Mouse (Mus musculus) heart, adult 11 months (tissue): ENCODE measurements around the gene Tenm4.

Experiments
- DNase-seq: peaks from one replicate; pipeline ENCODE4 v3.0.0; 2022

Gene Tenm4

DNA sequence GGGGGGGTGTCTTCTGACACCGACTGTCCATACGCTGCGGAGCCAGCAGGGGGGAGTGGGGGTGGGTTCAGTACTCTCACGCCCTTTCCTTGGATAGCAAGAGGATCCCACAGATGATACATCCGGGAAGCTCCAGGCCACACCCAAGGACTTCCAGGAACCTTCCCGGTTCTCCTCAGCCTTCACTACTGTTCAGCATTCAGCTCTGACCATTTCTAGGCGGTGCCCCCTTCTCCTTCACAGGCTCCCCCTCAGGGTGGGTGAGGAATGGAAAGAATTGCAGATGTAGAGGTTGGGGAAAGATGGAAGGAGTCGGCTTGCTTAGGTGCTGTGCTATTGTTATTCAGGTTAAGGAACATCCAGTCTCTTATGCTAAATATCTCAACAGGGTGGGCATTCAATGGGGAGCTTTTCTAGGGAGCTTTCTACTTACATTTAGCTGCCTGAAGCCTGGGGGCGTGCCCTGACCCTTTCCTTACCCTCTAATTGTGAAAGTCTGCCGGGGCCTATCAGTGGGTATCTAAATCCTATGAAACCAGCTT is 33.8 kb downstream of the Tenm4 start:
- DNase-seq = peak; percentile 62

DNA sequence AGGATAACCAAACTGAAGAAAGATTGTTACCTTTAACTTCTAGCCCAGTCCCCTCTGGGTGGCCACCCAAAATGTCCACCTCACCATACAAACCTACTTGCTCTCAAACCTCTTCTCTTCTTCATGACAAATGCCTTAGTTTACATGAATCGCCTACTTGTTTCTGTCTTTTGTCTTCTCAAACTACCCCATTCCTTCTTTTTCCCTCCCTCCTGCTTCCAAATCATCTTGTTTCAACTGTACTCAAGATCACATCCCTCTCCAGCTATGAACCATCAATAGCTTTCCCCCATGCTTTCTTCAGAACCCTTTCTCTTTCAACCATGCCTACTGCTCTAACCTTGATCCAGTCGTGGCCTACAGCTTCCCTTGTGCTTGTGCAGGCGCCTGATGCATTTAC is 36.0 kb downstream of the Tenm4 start:
- peak; percentile 30 for DNase-seq

DNA sequence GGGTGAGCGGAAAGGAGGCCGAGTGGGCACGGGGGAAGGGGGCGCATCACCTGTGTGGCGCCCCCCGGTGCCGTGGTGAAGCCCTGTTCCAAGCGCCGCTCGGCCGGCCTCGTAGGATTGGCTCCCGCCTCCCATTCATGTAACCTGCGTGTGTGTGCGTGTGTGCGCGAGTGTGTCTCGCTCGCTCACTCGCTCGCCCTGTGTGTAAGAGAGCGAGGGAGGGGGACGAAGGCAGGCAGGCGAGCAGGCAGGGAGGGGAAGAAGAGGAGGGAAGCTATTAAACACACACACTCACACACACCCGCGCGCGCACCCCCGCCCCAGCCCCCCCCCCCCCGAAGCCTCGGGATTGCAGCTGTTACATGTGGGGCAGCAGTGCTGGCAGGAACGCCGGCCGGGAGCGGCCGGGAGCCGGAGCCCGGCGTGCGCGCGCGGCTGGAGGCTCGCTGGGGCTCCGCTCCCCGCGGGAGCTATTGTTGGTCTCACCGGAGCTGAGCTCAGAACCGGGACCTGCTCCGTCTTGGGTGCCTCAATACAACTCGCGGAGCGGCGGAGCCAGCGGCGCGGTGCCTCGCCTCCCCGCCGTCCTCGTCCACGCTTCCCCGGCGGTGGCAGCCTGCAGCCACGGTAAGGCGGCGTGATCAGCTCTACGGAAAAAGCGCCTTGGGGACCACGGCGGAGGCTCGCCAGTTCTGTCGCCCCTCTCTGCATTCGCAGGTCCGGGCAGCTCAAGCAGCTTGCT is 38.9 kb downstream of the Tenm4 start:
- DNase-seq = peak; percentile 82

DNA sequence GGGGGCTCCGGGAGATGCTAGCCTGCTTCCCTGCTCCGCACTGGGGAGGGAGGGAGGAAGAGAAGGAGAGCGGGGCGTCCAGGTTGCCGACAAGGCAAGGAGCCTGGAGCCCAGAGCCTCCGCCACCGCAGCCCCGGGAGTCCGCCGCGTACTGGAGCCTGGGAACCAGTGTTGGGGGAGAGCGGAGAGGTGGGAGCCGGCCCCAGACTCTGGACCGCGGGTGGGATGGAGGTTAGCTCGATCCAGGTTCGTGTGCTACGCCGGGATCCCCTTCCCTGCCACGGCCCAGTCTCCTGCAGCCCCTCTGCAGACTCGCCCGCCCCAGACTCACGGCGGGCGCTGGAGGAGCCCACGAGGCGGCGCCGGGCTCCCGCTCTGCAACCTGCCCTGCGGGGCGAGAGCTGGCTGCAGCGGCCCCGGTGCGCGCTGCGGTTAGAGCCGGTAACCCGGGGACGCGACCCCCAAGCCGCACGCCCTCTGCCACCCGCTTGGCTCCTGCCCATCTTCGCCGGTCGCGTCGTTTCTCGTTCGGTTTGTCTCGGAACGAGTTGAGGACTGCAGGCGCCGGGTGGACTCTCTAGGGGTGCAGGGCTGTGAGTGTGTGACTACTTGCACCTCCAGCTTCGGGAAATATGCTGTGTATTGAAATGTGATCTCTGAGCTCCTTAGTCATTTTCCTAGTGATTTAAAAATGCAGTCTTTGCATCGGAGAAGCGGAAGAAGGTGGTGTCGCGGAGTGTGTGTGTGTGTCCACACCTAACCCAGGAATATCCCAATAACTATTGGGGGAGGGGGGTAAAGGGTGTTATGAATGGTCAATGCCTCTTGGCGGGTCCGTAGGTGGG is 39.7 kb downstream of the Tenm4 start:
- peak; percentile 87 for DNase-seq

DNA sequence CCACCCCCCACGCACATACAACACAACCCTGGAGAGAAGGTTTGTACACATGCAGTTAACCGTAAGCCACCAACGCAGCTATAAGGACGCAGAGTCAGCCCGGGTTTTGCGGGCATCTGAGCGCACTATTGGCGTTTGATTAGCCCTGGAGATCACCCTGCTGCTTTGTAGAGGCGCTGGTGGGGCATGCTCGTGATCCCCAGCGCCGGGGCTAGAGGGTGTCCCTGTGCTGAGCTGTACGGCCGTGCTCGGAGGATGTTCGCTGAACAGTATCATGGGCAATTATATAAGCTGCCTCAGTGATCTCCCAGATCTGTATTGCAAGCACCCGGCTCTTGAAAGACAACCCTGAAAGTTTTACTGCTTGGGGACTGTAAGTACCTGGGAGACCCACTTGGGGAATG is 40.6 kb downstream of the Tenm4 start:
- DNase-seq = peak; percentile 84

DNA sequence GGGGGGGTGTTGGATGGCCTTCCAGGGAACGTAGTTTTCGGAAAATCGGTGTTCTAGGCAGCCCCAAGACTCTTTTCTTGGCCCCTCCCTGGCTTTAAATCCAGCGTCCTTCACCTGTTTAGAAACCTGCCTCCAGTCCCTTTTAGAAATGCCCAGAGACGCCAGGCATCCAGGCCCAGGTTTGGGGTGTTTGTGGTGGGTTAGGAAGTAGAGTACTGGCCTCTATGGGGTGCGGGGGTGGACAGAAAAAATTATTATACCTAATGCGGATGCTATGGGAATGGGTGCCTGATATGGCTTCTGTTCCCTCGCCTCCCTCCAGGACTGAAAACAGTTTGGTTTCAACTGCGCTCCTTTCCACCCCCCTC is 41.2 kb downstream of the Tenm4 start:
- no peak for DNase-seq

DNA sequence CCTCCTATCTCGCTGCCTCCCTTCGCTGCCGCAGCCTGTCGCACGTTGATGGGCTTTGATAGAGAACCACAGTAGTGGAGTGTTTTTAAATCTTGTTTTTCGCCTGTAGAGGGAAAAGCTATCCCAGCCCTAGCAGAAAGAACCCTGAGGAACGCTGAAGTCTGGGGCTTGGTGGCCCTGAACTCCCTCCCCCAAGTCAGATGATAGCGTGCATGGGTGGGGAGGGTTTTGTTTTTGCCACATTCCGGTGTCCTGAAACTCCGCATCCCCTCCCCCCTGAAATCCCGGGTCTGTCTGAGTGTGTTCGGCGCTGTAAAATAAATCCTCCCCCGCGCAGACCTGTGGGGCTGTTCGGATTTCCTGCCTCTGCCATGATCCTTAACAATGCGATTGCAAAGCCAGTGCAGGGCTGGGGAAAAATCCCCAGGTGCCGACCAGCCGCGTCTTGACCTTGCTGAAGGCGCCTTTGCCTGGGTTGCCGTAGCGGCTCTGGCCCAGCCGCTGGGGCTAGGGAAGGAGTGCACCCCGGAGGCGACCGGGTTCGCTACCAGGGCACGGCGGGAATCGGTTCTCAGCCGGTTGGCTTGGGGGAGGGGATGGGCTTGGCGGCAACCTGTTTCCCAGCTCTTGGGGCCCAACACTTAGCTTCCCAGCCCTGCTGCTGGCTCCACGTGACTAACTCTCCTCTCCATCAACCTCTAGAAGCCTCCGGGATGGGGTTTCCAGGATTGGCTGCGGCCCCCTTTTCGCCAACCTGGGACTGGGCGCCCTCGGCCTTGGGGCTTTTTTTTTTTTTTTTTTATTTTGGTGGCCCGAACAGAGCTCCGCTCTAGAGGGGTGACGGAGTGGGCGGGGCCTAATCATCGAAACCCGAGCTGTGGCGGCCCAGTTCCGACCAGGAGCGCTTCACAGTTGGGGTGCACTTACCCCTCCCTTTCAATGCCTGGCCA is 41.8 kb downstream of the Tenm4 start:
- peak; percentile 86 for DNase-seq

DNA sequence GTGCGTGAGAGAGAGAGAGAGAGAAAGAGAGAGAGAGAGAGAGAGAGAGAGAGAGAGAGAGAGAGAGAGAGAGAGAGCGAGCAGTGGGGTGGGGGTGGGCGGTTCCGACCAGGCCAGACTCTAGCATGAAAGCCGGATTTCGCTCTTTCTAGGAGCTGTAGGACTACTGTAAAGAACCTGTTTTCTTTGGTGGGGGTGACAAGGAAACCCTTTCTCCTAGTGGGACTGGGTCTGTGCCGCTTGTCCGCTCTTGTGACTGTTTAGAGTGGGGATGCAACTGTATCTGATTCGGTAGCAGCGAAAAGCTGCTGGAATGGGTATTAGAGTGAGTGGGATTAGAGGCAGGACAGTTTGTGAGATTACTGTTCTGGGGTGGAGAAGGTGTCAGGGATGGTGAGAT is 42.7 kb downstream of the Tenm4 start:
- peak; percentile 67 for DNase-seq

DNA sequence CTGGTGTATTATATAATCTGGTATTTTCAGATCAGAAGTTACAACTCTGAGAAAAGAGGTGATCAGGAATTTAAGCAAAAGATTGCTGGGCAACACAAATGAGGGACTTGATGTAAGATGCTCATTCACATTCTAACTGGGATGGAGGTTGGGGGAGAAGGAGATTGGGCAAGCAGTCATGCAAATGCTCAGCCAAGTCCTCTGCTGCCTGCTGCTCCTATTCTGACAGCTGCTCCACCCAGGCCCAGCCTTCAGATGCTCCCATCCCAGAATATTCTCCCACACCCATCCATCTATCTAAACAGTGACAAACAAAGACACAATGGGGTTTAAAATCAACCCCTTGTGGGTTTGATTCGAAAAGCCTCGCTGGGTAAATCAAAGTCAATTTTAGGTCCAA is 43.8 kb downstream of the Tenm4 start:
- DNase-seq = peak; percentile 48

DNA sequence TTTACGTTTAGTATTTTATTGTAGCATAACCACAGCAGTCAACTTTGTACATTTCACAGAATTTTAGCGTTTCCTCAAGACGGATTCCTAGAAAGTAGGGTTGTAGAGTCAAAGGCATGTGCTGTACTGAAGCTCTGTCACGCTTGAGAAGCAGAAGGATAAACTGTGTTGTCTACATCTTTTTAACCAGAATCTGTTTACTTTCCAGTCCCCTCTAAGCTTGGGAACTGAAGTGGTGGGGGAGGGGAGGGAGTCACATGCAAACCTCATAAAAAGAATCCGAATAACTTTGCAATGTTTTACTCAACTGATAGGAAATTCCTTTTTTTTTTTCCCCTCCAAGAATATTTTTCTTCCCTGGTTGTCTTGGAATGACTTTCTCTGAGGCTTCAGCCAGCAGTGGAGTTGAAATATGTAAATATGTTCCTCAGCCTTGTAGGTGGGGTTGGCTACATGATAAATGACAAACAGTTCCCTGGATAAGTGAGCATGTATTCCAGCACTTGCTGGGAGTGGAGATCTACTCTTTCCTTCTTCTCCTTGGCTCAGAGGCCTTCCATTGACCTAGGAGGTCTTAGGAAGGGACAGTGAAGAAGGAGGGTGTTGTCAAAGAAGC is 45.0 kb downstream of the Tenm4 start:
- DNase-seq = no peak

DNA sequence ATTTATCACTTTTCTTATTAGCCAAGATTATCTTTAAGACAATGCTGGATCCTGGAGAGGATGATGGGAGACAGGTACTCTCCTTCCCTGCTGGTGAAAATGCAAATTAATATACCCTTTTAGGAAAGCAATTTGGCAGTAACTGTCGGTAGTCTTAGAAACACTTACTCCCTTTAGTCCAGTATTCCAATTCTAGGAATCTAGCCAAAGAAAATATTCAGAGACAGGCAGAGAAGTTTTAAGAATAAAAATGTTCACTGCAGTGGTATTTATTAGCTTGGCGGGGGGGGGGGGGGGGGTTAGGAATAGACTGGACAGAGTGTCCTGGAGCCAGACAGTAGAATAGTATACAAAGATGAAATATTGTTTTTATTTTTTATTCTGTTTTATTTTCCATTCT is 48.3 kb downstream of the Tenm4 start:
- no peak for DNase-seq

DNA sequence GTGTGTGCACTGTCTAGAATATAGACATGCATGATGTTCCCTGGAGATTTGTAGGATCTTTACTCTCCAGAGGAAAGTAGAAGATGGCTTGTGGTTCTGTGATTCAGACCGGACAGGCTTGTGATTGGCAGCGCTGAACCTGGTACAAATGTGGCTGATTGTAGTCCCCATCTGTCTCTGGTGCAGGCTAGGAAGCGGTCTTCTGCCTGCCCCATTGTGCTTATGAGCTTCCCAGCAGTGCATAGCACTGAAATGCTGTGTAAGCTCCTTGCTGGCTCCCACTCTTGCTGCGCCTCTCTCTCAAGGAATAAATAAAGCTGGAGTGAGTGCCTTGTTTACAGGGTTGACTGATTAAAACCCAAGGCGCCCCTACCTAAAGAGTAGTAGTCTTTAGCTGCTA is 49.6 kb downstream of the Tenm4 start:
- DNase-seq = no peak

DNA sequence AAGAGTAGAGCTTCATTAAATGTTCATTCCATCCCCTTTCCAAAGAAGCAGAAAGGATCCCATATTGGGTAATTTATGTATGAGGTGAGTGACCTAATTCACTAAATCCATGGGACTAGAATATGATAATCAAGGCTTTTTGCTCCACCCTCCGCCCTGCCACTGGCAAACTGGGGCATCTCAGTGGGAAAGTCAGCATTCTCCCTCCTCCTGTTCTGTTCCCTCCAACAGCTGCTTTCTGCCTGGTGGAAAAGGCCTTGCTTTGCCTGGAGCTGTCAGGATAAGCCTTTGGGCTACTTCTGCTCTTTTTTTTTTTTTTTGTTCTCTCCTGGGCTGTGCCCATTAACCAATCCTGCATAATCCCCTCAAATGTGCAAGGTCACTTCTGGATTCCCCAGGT is 51.5 kb downstream of the Tenm4 start:
- DNase-seq = peak; percentile 55

DNA sequence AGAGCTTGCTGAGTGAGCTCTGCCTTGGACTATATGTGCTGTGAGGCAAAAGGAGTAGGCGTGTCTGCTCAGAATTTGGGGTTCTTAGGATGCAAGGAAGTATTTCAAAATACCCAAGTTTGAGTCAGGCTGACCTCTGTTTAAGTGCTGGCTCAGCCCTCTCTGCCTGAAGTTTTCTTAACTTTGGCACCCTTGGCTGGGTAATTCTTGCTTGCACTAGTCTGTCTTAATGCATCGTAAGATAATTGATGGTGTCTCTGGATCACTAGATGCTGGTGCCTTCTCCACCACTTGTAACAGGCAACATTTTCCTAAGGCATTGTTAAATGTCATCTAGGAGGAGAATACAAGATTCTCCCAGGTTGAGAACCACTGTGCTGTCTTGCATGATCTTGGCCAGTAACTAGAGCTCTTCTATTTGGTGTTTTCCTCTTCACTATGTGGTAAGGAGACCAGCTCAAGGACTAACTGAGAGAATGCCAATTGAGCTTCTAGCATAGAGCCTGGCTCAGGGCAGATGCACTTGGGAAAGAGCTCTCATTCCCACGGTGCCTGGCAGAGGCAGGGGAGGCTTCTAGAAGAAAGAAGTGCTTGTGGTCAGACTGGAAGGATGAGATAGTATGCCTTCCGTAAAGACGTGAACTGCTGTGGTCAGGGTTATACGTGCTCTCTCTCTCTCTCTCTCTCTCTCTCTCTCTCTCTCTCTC is 57.7 kb downstream of the Tenm4 start:
- no peak for DNase-seq

DNA sequence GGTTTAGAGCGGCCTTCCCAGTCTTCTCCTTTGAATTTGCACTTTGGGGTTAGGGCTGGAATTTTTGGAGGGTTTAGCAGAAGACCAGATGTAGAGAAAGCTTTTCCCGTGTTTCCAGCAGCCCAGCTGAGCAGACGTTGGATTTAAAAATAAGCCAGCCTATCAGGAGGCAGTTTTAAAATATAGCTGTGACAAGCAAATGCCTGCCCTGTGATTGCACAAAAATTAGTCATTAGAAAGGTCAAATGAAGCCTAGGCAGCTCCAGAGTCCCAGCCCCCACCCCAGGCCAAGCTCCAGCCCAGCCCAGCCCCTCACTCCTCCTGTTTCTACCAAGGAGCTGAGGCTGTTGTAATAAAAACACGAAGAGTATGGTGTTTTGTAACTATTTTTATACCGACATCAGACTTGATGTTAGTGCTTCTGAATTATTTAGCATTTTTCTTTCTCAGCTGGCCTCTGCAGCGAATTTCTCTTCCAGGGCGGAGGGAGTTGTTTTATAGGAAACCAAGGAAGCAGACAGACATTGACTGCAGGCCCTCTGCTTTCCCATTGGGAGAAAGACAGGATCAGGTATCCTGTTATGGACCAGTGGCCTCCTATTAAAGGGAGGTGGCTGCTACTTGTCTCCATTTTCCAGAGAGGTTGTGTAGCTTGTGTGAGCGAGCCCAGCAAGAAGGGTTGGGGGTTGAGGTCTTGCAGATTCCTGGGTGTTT is 59.1 kb downstream of the Tenm4 start:
- no peak for DNase-seq

DNA sequence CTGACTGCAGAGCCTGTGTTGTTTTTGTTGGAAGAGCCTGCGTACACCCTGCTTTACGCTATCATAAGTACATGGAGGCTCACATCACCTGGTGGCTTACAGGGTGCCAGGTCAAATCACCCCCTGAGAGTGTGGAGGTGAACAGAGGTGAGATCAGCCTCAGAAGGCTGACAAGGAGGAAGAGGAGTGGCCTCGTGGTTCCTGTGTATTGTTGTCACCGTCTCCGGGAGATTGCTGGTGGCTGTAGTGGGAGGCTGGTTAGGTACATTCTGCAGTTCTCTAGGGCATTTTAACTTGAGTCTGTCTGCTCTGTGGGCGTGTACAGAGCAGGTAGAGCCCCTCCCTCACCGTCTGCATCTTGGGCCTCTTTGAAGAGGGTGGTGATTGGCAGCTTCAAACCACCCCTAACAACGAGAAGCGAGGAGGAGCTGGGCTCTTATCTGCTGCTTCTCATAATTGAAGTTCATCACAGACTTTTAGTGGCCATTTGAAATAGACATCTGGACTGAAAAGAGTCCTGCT is 59.7 kb downstream of the Tenm4 start:
- no peak for DNase-seq

DNA sequence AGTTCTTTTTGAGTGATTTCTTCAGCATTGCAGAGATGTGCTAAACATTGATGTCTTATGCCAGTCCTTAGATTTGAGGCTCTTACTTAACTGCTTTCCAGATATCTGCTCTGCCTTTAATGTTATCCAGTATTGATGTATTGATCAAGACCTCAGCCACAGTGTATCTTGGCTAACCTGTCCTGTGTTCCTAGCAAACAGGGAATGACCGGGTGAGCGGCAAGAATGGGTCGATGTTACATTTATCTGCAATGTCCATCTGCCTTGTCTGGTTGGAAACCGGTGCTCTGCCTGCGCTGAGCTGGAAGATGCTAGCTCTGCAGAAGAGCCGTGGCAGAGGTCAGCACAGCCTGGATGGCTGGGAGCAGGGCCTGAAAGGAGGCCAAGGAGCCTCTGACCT is 64.8 kb downstream of the Tenm4 start:
- DNase-seq = no peak

DNA sequence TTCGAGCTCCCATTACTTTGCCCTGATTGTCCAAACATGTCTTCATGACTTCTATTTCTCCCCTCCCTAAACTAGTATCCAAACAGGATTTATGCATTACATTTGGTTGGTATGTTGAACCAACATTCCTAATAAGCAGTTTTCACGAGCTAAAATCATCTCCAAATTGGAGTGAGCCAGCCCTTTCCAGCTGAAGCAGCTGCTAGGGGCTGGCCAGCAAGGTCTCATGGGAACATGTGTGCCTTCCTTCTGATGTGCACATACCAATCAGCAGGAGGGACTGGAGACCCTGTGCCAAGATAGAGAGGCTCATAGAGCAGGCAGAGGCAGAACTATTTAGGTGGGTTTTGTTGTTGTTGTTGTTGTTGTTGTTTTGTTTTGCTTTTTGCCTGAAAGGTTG is 69.6 kb downstream of the Tenm4 start:
- DNase-seq = no peak

DNA sequence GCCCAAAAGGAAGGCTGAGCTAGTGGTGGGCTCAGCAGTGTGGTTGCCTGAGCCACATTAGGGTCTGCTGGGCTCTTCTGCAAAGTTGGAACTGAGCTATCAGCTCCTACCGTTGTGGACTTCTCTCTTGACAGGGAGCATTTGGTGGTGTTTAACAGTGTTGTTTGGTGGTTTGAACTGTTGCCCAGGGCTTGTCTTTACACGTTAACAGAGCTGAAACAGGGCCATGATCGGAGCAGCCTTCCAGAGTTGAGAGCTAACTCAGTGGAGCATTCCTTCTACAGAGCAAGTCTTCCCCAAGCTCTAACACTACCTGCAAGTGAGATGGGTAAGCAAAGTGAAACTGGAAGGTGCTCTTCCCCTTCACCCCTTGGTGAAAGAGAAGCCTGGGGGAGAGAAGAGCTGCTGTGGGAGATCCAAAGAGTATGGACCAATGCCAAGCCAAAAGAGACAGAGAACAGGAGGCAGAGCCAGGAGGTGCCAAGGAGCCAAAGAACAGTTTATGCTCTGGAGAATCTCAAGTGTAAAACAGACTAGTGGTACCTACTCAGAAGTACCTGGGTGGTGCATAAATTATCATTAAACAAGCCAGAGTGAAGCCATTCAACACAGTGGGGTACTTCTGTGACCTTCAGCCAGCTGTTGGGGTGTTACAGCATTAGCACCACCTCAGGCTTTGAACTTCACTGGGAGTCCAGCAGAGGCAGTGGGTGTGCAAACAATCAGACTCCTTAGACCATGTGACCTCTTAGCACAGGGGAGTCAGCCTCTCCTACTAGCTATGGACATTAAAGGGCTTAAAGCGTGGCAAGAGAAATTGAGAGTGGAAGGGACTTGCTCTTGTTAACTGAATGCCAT is 71.5 kb downstream of the Tenm4 start:
- DNase-seq = peak; percentile 91

DNA sequence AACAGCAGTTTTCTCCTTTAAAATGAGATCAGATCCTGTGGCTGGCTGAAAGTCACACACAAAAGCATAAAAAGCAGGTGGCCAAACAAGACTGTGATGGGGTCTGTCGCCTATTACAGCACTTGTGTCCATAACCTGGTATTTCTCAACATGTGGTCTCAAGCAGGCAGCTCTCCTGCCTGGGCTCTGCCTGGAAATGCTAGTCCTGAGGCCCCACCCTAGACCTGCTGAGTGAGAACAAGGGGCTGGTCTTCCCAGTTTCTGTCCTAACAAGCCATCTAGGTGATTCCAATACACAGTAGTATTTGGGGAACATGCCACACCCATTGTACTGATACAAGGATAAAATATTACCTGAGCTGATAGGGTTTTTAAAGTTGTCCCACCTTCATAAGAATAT is 73.8 kb downstream of the Tenm4 start:
- no peak for DNase-seq
